Mouse (Mus musculus) G1E (cell line): ENCODE measurements around the gene Col7a1. TPM values are rescaled to one million over a fixed set of nuclear protein-coding genes. Genes with fewer than 3 reads are reported as not detected.

Experiments
- ATAC-seq: 2 replicates; pipeline ENCODE4 v1.8.0; 2016; ENCODE audit warnings: mild to moderate bottlenecking; ENCODE audit not compliant: insufficient number of reproducible peaks, poor library complexity, low FRiP score, severe bottlenecking; ENCODE audit errors: extremely low read depth
- DNase-seq: peaks from one replicate; pipeline ENCODE4 v3.0.0; 2012; ENCODE audit warnings: low spot score
- H3K27me3 ChIP-seq: 2 replicates; pipeline ENCODE4 v1.6.1; 2012; ENCODE audit warnings: mild to moderate bottlenecking, low read length, inconsistent platforms; ENCODE audit not compliant: insufficient read depth
- H3K36me3 ChIP-seq: replicated peaks from 2 replicates; pipeline ENCODE3; 2012; ENCODE audit warnings: mild to moderate bottlenecking, inconsistent platforms
- H3K4me1 ChIP-seq: 2 replicates; pipeline ENCODE4 v1.6.1; 2012; ENCODE audit warnings: low read depth, low read length, inconsistent platforms, mixed read lengths; ENCODE audit not compliant: insufficient read depth
- H3K4me3 ChIP-seq: 2 replicates; pipeline ENCODE4 v1.5.1; 2012; ENCODE audit warnings: low read depth, mild to moderate bottlenecking, inconsistent platforms, low read length, moderate library complexity, mixed read lengths
- H3K9me3 ChIP-seq: replicated peaks from 2 replicates; pipeline ENCODE4 v1.6.1; 2012; ENCODE audit warnings: inconsistent platforms
- CTCF ChIP-seq: IDR thresholded peaks from 2 replicates; pipeline ENCODE4 v1.5.1; 2012; ENCODE audit warnings: low read depth, low read length, inconsistent platforms, mixed read lengths
- GATA1 ChIP-seq: IDR thresholded peaks from 2 replicates; pipeline ENCODE4 v1.6.1; 2012; ENCODE audit warnings: borderline replicate concordance, low read length, inconsistent platforms, mixed read lengths
- GATA2 ChIP-seq: IDR thresholded peaks from 2 replicates; pipeline ENCODE4 v1.6.1; 2012; ENCODE audit warnings: low read depth, low read length, inconsistent platforms, borderline replicate concordance
- POLR2AphosphoS5 ChIP-seq: IDR thresholded peaks from 2 replicates; pipeline ENCODE4 v1.6.1; 2012; ENCODE audit warnings: low read depth, low read length, inconsistent platforms; ENCODE audit not compliant: insufficient replicate concordance
- TAL1 ChIP-seq: conservative IDR thresholded peaks from 2 replicates; pipeline ENCODE4 v1.6.1; 2012; ENCODE audit warnings: low read depth, low read length, inconsistent platforms, mixed read lengths
- polyA plus RNA-seq: library from polyadenylated mRNA; stranded (reverse); fragments of >175 nt; gene quantifications from 2 replicates; pipeline ENCODE4 v1.2.3, GENCODE M21; 2012
- total RNA-seq, 2 experiments: library from RNA; stranded (forward) in 1 of 2; stranded (reverse) in 1 of 2; fragments of 200-1000 nt in 1 of 2; fragments of >200 nt in 1 of 2; fragmentation: Nextera tagmentation in 1 of 2; gene quantifications; 2 replicates each; pipeline ENCODE4 v1.2.3; 2014 to 2017

The Col7a1 gene
- total and polyA plus RNA-seq, 3 experiments, result 0.28 to 1.1 (median 0.30) TPM

DNA sequence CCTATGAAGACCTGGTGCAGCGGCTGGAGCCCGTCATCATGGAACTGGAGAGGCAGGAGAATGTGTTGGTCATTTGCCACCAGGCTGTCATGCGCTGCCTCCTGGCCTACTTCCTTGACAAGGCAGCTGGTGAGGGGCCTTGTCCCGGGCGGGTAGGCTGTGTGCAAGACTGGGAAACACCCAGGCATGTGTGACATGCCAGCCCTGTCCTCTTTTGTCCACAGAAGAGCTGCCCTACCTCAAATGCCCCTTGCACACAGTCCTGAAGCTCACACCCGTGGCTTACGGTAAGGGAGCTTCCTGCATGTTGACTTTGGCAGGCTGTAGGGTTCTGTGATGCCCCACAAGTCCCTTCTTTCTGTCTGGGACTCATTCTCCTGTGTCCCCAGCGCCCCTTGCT, 74.1 kb downstream of the Col7a1 start:
- Histone ChIP-seq H3K36me3 (peaks cover 61% of the 10 kb centered on the region), H3K4me3 (no peak overlapping the region), H3K27me3 (no peaks in the 10 kb centered on the region; the same call in 1 of the 2 replicates), H3K4me1 (peaks cover 9% of the 10 kb centered on the region), H3K9me3 (no peaks in the 10 kb centered on the region)
- ATAC-seq (no peak), DNase-seq (no peak)
- no peak for TF ChIP-seq GATA1
- no peak for TF ChIP-seq CTCF
- no peak for TF ChIP-seq POLR2AphosphoS5
- no peak for TF ChIP-seq GATA2
- TF ChIP-seq TAL1, result no peak

DNA sequence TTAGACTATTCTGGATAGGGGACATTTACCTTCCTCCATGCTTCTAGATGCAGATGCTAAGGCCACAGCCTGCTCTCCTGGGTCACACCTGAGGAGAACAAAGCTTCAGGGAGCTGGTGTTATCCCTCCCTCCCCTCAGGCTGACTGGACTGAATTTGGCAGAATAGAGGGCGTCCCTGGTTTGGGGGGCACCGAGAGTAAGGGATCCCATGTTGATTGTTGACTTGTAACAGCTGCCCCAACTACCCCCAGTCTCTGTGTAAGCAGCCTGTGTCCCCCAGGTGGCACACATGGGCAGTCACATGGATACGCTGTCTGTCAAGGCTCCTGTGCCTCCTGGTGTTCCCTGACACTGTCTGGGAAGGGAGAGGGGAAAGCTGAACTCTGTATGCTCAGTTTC, 75.0 kb downstream of the Col7a1 start:
- H3K9me3 ChIP-seq, result no peaks in the 10 kb centered on the region
- TF ChIP-seq GATA2, result no peak
- TF ChIP-seq CTCF, result no peak
- TF ChIP-seq TAL1, result no peak
- TF ChIP-seq POLR2AphosphoS5, result no peak
- no peak for TF ChIP-seq GATA1
- H3K4me3 ChIP-seq, result no peak overlapping the region
- no peaks in the 10 kb centered on the region; the same call in 1 of the 2 replicates for H3K27me3 ChIP-seq
- DNase-seq (no peak), ATAC-seq (no peak)
- peaks cover 12% of the 10 kb centered on the region for H3K4me1 ChIP-seq
- H3K36me3 ChIP-seq, result peaks cover 55% of the 10 kb centered on the region

DNA sequence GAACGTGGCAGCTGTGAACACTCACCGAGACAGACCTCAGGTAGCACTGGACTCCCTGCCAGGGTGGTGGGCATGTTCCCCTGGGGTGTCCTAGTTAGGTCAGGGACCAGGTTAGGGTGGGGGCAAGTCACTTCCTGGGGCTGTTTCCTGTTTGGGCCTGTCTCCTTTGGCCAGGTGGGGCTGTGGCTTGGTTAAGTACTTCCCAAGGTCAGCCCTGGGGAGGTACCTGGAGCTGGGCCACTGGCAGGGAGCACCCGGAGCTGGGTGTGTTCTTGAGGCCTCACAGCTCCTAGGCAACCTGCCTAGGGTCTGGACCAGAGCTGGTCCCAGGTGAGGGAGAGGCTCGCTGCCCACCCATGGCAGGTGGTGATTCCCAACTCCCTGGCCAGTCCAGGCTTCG, 75.5 kb downstream of the Col7a1 start:
- no peaks in the 10 kb centered on the region for H3K9me3 ChIP-seq
- H3K27me3 ChIP-seq, result no peaks in the 10 kb centered on the region; the same call in 1 of the 2 replicates
- TF ChIP-seq GATA1 (no peak), CTCF (no peak), GATA2 (no peak), POLR2AphosphoS5 (no peak), TAL1 (no peak)
- H3K36me3 ChIP-seq, result peaks cover 52% of the 10 kb centered on the region
- peaks cover 12% of the 10 kb centered on the region for H3K4me1 ChIP-seq
- H3K4me3 ChIP-seq, result no peak overlapping the region
- DNase-seq (no peak), ATAC-seq (no peak)

DNA sequence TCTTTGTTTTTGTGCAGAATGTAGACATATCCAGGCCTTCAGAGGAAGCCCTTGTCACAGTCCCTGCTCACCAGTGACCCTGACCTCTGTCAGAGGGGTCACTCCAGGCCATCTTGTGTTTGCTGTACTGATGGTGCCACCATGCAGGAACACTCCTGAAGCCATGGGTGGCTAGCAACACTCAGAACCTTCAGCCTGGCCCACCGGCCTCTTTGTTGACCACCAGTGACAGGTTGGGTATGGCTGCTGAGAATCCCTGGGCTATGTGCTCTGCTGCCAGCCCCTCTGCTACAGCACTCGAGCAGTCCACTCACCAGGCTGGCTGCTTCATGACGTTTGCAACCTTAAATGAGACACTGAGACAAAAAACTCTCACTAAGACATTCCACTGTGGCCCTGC, 76.9 kb downstream of the Col7a1 start:
- Histone ChIP-seq H3K4me1 (peaks cover 12% of the 10 kb centered on the region), H3K27me3 (no peaks in the 10 kb centered on the region; the same call in 1 of the 2 replicates), H3K9me3 (no peaks in the 10 kb centered on the region), H3K4me3 (no peak overlapping the region), H3K36me3 (peaks cover 45% of the 10 kb centered on the region)
- no peak for TF ChIP-seq CTCF
- TF ChIP-seq POLR2AphosphoS5, result no peak
- no peak for TF ChIP-seq TAL1
- TF ChIP-seq GATA1, result no peak
- TF ChIP-seq GATA2, result no peak
- DNase-seq (no peak), ATAC-seq (no peak)

DNA sequence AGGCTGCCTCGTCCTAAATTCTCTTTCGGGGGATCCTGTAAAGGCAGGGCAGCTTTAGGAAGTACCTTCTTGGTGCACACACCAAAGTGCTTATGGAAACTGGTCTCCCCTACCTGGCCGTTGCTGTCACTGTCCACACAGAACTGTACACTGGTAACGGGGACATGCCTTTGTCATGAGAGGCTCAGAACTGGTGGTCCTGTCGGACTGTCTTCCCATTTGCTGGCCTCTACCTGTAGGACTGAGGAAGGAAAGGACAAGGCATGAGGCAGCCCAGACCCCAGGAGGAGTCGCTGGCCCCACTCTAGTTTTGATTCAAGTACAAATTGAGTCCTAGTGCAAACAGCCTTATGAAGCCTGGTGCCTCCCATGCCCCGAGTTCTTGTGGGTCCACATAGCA, 77.6 kb downstream of the Col7a1 start:
- H3K4me3 ChIP-seq, result no peak overlapping the region
- no peak for ATAC-seq
- TF ChIP-seq GATA2 (no peak), CTCF (no peak), TAL1 (no peak), GATA1 (no peak), POLR2AphosphoS5 (no peak)
- DNase-seq, result no peak
- H3K4me1 ChIP-seq, result peaks cover 12% of the 10 kb centered on the region
- no peaks in the 10 kb centered on the region; the same call in 1 of the 2 replicates for H3K27me3 ChIP-seq
- H3K36me3 ChIP-seq, result peaks cover 38% of the 10 kb centered on the region
- no peaks in the 10 kb centered on the region for H3K9me3 ChIP-seq

DNA sequence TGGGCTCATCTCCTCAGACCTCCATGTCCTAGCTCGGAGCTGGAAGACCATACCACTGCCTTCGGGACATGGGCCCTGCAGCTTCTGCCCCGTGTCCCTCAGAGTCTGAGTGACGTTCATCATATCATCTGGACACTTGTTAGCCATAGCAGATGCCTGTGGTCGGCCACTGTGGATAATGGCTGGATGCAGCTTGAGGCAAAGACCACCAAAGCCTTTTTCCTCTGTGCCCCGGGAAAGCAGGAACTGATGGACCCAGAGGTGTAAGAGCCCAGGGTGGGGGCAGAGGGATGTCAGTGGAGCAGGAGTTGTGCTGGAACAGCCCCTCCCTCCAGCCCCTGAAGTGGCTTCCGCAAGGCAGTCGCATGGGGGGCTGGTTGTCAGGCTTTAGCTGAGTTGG, 78.3 kb downstream of the Col7a1 start:
- peaks cover 12% of the 10 kb centered on the region for H3K4me1 ChIP-seq
- H3K27me3 ChIP-seq, result no peaks in the 10 kb centered on the region; the same call in 1 of the 2 replicates
- DNase-seq (no peak), ATAC-seq (no peak)
- no peaks in the 10 kb centered on the region for H3K9me3 ChIP-seq
- no peak overlapping the region for H3K4me3 ChIP-seq
- TF ChIP-seq GATA1 (no peak), POLR2AphosphoS5 (no peak), CTCF (no peak), TAL1 (no peak), GATA2 (no peak)
- peaks cover 35% of the 10 kb centered on the region for H3K36me3 ChIP-seq

DNA sequence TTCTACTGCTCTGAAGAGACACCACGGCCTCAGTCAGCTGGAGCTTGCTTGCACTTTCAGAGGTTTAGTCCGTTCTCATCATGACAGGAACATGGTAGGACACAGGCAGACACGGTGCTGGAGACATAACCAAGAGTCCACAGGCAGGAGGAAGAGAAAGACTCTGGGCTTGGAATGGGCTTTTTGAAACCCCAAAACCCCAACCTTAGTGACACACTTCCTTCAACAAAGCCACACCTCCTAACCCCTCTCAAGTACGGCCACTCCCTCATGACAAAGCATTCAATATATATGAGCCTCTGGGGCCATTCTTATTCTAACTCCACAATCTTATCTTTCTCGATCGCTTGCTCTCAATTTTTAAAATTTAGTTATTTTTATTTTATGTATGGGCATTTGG, 79.0 kb downstream of the Col7a1 start:
- Histone ChIP-seq H3K9me3 (no peaks in the 10 kb centered on the region), H3K4me1 (peaks cover 12% of the 10 kb centered on the region), H3K27me3 (no peaks in the 10 kb centered on the region; the same call in 1 of the 2 replicates), H3K4me3 (no peak overlapping the region), H3K36me3 (peaks cover 27% of the 10 kb centered on the region)
- no peak for ATAC-seq
- no peak for DNase-seq
- no peak for TF ChIP-seq CTCF
- no peak for TF ChIP-seq GATA1
- TF ChIP-seq POLR2AphosphoS5, result no peak
- TF ChIP-seq TAL1, result no peak
- TF ChIP-seq GATA2, result no peak
